Mouse (Mus musculus) 3134 (cell line): ENCODE data around the gene Hbq1b.
"Not testable (repeated sequence)": the region's sequence is repeated elsewhere in the genome, so short reads cannot be mapped to it uniquely, and the experiment has no call there.

ENCODE experiments used
- DNase-seq: peaks from one replicate; pipeline ENCODE4 v3.0.0-alpha.2; 2011; ENCODE audit warnings: low spot score; ENCODE audit not compliant: insufficient read length; ENCODE audit errors: extremely low read depth

The Hbq1b gene

GRCm38 (mm10) chr11:32298532-32298918 lies 11.8 kb downstream of the Hbq1b start:
- no peak for DNase-seq

GRCm38 (mm10) chr11:32299865-32300264 lies 13.1 kb downstream of the Hbq1b start, which contains the start of gene Hbq1a:
TSS of gene Hbq1a (plus strand) at chr11:32300069.
- not testable (repeated sequence) for DNase-seq

- no peak for DNase-seq
Observed at GRCm38 (mm10) chr11:32300279-32301267, 13.8 kb downstream of the Hbq1b start.

GRCm38 (mm10) chr11:32301506-32301905 lies 14.7 kb downstream of the Hbq1b start:
- no peak for DNase-seq

GRCm38 (mm10) chr11:32302824-32303419 lies 16.2 kb downstream of the Hbq1b start:
- no peak for DNase-seq

GRCm38 (mm10) chr11:32303455-32303854 lies 16.7 kb downstream of the Hbq1b start:
- no peak for DNase-seq

GRCm38 (mm10) chr11:32307006-32307405 lies 20.2 kb downstream of the Hbq1b start:
- DNase-seq, result no peak

GRCm38 (mm10) chr11:32309446-32309845 lies 22.7 kb downstream of the Hbq1b start:
- no peak for DNase-seq

GRCm38 (mm10) chr11:32309928-32310327 lies 23.2 kb downstream of the Hbq1b start:
- DNase-seq, result no peak

GRCm38 (mm10) chr11:32316009-32316408 lies 29.2 kb downstream of the Hbq1b start:
- DNase-seq, result no peak

GRCm38 (mm10) chr11:32320507-32321195 lies 33.9 kb downstream of the Hbq1b start:
- DNase-seq, result peak; percentile 25

- DNase-seq, result peak; percentile 28
Observed at GRCm38 (mm10) chr11:32321196-32321565, 34.4 kb downstream of the Hbq1b start.

GRCm38 (mm10) chr11:32324609-32325008 lies 37.8 kb downstream of the Hbq1b start:
- DNase-seq, result peak; percentile 76

GRCm38 (mm10) chr11:32331075-32331474 lies 44.3 kb downstream of the Hbq1b start:
- DNase-seq, result no peak

- DNase-seq, result no peak
Observed at GRCm38 (mm10) chr11:32331861-32332260, 45.1 kb downstream of the Hbq1b start.

- no peak for DNase-seq
Observed at GRCm38 (mm10) chr11:32333235-32333634, 46.5 kb downstream of the Hbq1b start.

GRCm38 (mm10) chr11:32336435-32336907 lies 49.7 kb downstream of the Hbq1b start:
- peak; percentile 43 for DNase-seq
